In the genomic region with DNA sequence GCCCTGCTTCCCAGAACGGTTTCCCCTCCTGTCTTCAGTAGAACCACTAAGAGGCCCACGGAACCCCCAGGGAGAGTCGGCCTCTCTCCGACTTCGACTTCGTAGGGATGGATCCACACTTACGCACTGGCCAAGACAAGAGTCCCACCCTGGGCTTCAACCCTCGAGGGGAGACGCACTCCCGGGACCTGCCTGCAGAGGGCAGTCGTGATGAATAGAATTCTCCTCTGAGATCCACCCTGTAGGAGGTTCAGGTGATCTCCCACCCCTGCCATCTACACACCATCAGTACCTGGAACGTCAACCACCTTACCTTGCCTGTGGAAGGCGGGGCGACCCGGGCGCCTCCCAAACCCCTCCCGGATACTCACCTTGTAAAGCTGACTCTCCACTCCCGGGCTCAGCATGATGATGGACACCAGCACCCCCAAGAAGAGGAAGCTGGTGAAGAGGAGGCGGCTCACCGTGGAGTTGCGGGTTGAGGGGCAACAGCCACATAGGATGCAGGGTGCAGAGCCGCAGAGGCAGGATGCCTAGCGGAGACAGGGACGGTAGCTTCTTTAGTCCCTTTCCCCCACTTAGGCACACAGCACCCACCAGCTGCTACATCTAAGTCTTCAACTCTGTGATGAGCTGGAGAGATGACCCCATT, we compare ENCODE assay signal across 10 mouse cellular contexts. TPM values are rescaled to one million over a fixed set of nuclear protein-coding genes. Genes with fewer than 3 reads are reported as not detected.
DNase-seq lines count a peak whose midpoint lies in the region; ATAC-seq and TF ChIP-seq lines count a peak whose summit lies in the region.
"Had no signal": no experiment of that assay in that cellular context is flagged by ENCODE, and none has a peak within 500 bp of the region (broad histone marks: within the 10 kb centered on the region; RNA-seq: fewer than 3 reads in every experiment).

No protein-coding gene starts in this region.

- H3K27ac ChIP-seq in bone marrow macrophage, adult 2 months (ENCODE audit: insufficient read depth, low read depth, low read length) = no peak overlapping the region
- peak overlapping the region; percentile 27; the same call in 1 of the 2 replicates for H3K27ac ChIP-seq in forebrain, embryonic 10.5 days
- H3K27ac ChIP-seq: macrophage had no signal

- H3K4me3 ChIP-seq in bone marrow macrophage, adult 2 months (ENCODE audit: insufficient read depth, low read length) = no peak overlapping the region
- 0 out of 2 replicates have a peak overlapping the region, but pooled peaks have one; percentile 1 for H3K4me3 ChIP-seq in forebrain, embryonic 10.5 days

- peak; percentile 84 for ATAC-seq in megakaryocyte, adult 5-6 weeks (ENCODE audit: poor library complexity, severe bottlenecking)
- ATAC-seq: Patski had no signal

- peak; percentile 75; the same call in 1 of the 2 replicates for TF ChIP-seq CTCF in bone marrow macrophage, adult 2 months (IDR thresholded peaks at IDR 0.05; ENCODE audit: low read depth, low read length)

- DNase-seq in adrenal gland, adult (ENCODE audit: inconsistent age in 2 of 2, low spot score in 1 of 2) = peak; percentile 56 to 86
- no peak for DNase-seq in adrenal gland, postnatal 4 days (ENCODE audit: low spot score in 2 of 2)
- peak; percentile 70 for DNase-seq in forebrain, embryonic 10.5 days (ENCODE audit: extremely low spot score, low spot score)
- peak; percentile 57 to 78 for DNase-seq in heart, postnatal 14 days
- peak; percentile 79 to 80 for DNase-seq in layer of hippocampus, postnatal 10 days (ENCODE audit: low spot score in 2 of 2)
- peak; percentile 64 for DNase-seq in spleen, adult 12 weeks (ENCODE audit: low spot score)

- peaks cover 25% of the 10 kb centered on the region for H3K27me3 ChIP-seq in forebrain, embryonic 10.5 days (ENCODE audit: poor library complexity, severe bottlenecking)
- H3K27me3 ChIP-seq: Patski had no signal

- peaks cover 37% of the 10 kb centered on the region for H3K36me3 ChIP-seq in forebrain, embryonic 10.5 days (replicated peaks)

- no peaks in the 10 kb centered on the region for H3K9me3 ChIP-seq in forebrain, embryonic 10.5 days

- H3K4me1 ChIP-seq in bone marrow macrophage, adult 2 months (ENCODE audit: control insufficient read depth, insufficient read depth, low read length) = peaks cover 7% of the 10 kb centered on the region; the same call in 1 of the 2 replicates
- H3K4me1 ChIP-seq in forebrain, embryonic 10.5 days = peaks cover 37% of the 10 kb centered on the region

- intact Hi-C loops in heart, postnatal 14 days (cut with DNase I) = loop anchor here (1.0 kb wide), 1 partner anchor 27 kb away; no protein-coding TSS in a partner anchor

- 0 out of 2 replicates have a peak, but pooled peaks have one; percentile 2 for TF ChIP-seq POLR2A in bone marrow macrophage, adult 2 months (IDR thresholded peaks at IDR 0.05; ENCODE audit: borderline replicate concordance, low read depth, low read length)

- 25% methylated on average over 24 of the region's 24 CpGs for WGBS in forebrain, embryonic 10.5 days

RNA-seq across cellular contexts. Expression of a gene that starts 14.2 kb away (rescaled TPM):
- total RNA-seq in adrenal gland, postnatal 4 days (2021) = 1 to 10 TPM; 2.5 to 4.2 TPM
- polyA plus RNA-seq in bone marrow macrophage, adult 2 months (2012; ENCODE audit: insufficient read depth, insufficient read length, missing spikeins) = 1.0 and 1.3 TPM in 2 replicates
- polyA plus RNA-seq in forebrain, embryonic 10.5 days (2016; fragmentation: Nextera tagmentation; extraction: Ambion mirVana) = 53.3 and 63.2 TPM in 2 replicates
- 1 to 10 TPM; 3.1 to 3.3 TPM for total RNA-seq in heart, postnatal 14 days (2021)
- 1 to 10 TPM; 6.3 to 6.4 TPM for total RNA-seq in layer of hippocampus, postnatal 10 days (2021)
- 0.16 and 0.27 TPM in 2 replicates for total RNA-seq in megakaryocyte, adult 5-6 weeks (2015)
- not detected in 2 replicates for total RNA-seq in megakaryocyte, adult 5-6 weeks (2017)
- polyA plus RNA-seq: macrophage had no signal

RNA-seq across cellular contexts. Expression of a gene that starts 42.6 kb away (rescaled TPM):
- total RNA-seq in adrenal gland, postnatal 4 days (2021) = not detected
- not detected in 2 replicates for polyA plus RNA-seq in bone marrow macrophage, adult 2 months (2012; ENCODE audit: insufficient read depth, insufficient read length, missing spikeins)
- polyA plus RNA-seq in forebrain, embryonic 10.5 days (2016; fragmentation: Nextera tagmentation; extraction: Ambion mirVana) = not detected in 2 replicates
- total RNA-seq in heart, postnatal 14 days (2021) = not detected
- not detected for total RNA-seq in layer of hippocampus, postnatal 10 days (2021)
- not detected in 2 replicates for total RNA-seq in megakaryocyte, adult 5-6 weeks (2015)
- total RNA-seq in megakaryocyte, adult 5-6 weeks (2017) = not detected in 2 replicates
- polyA plus RNA-seq: macrophage had no signal

RNA-seq across cellular contexts. Expression of a gene that starts 43.6 kb away (rescaled TPM):
- 10 to 100 TPM; 27.0 to 37.9 TPM for total RNA-seq in adrenal gland, postnatal 4 days (2021)
- polyA plus RNA-seq in bone marrow macrophage, adult 2 months (2012; ENCODE audit: insufficient read depth, insufficient read length, missing spikeins) = 3.0 and 3.9 TPM in 2 replicates
- polyA plus RNA-seq in forebrain, embryonic 10.5 days (2016; fragmentation: Nextera tagmentation; extraction: Ambion mirVana) = 16.2 and 18.8 TPM in 2 replicates
- total RNA-seq in heart, postnatal 14 days (2021) = 1,000 to 10,000 TPM; 5,520 to 6,453 TPM
- 100 to 1,000 TPM; 142 to 168 TPM for total RNA-seq in layer of hippocampus, postnatal 10 days (2021)
- not detected in 2 replicates for total RNA-seq in megakaryocyte, adult 5-6 weeks (2015)
- 0.28 and 0.33 TPM in 2 replicates for total RNA-seq in megakaryocyte, adult 5-6 weeks (2017)

RNA-seq across cellular contexts. Expression of a gene that starts 43.6 kb away (rescaled TPM):
- not detected for total RNA-seq in adrenal gland, postnatal 4 days (2021)
- not detected in 2 replicates for polyA plus RNA-seq in bone marrow macrophage, adult 2 months (2012; ENCODE audit: insufficient read depth, insufficient read length, missing spikeins)
- polyA plus RNA-seq in forebrain, embryonic 10.5 days (2016; fragmentation: Nextera tagmentation; extraction: Ambion mirVana) = not detected in 2 replicates
- 1 to 10 TPM in 1 of 2 experiments, not detected in 1; 1.0 TPM for total RNA-seq in heart, postnatal 14 days (2021)
- total RNA-seq in layer of hippocampus, postnatal 10 days (2021) = not detected
- not detected in 2 replicates for total RNA-seq in megakaryocyte, adult 5-6 weeks (2015)
- total RNA-seq in megakaryocyte, adult 5-6 weeks (2017) = not detected in 2 replicates
- polyA plus RNA-seq: macrophage, Patski had no signal

Comparison
In these comparisons a context has a peak if more than half of its experiments do, and no peak if none do; other contexts are left out.
1. DNase-seq: peak in adrenal gland, adult (2 of 2), forebrain, embryonic 10.5 days (single experiment), heart, postnatal 14 days (2 of 2), layer of hippocampus, postnatal 10 days (2 of 2) and spleen, adult 12 weeks (single experiment); none in adrenal gland, postnatal 4 days (0 of 2).
2. RNA of a gene that starts 43.6 kb away (total RNA-seq): 5,520 to 6,453 TPM in heart, postnatal 14 days; 142 to 168 TPM in layer of hippocampus, postnatal 10 days, 27.0 to 37.9 TPM in adrenal gland, postnatal 4 days and 0.28 to 0.33 TPM in megakaryocyte, adult 5-6 weeks; every median in the first group is over 10 times any median in the second.